Mouse (Mus musculus) sigmoid colon, adult 10 weeks (tissue): ENCODE results near the gene Lmf1. TPM values are rescaled to one million over a fixed set of nuclear protein-coding genes. Genes with fewer than 3 reads are reported as not detected.

Source experiments
- polyA plus RNA-seq: library from polyadenylated mRNA; stranded (reverse); fragments of 350-450 nt; fragmentation: Illumina TruSeq; extraction: RNeasy Lipid Tissue Mini Kit (QIAGEN cat#74804); gene quantifications from one replicate; pipeline ENCODE4 v1.2.3, GENCODE M21; 2014; ENCODE audit warnings: low read depth, low replicate concordance

Lmf1 gene
- 0.32 TPM for polyA plus RNA-seq

DNA sequence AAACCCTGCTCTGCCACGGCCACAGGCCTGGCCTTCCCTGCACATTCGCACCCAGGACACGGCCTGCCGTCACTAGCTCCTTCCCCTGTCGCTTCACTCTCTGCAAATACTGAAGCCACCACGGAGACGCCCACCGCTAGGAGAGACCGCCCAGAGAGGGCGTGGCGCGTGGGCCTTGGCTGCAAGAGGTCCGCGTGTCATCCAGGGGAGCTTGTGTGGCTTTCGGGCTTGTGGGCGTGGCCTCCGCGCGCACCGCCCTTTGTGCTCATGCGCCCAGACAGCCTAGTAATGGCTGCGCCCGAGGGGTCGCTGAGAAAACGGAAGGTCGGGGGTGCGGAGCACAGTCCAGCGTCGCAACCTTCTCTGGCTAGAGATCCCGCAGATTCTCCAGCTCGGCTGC is at the start of gene Lmf1:
TSS of gene Lmf1 (plus strand) at position 166 of the 400 bp plus-strand sequence.

DNA sequence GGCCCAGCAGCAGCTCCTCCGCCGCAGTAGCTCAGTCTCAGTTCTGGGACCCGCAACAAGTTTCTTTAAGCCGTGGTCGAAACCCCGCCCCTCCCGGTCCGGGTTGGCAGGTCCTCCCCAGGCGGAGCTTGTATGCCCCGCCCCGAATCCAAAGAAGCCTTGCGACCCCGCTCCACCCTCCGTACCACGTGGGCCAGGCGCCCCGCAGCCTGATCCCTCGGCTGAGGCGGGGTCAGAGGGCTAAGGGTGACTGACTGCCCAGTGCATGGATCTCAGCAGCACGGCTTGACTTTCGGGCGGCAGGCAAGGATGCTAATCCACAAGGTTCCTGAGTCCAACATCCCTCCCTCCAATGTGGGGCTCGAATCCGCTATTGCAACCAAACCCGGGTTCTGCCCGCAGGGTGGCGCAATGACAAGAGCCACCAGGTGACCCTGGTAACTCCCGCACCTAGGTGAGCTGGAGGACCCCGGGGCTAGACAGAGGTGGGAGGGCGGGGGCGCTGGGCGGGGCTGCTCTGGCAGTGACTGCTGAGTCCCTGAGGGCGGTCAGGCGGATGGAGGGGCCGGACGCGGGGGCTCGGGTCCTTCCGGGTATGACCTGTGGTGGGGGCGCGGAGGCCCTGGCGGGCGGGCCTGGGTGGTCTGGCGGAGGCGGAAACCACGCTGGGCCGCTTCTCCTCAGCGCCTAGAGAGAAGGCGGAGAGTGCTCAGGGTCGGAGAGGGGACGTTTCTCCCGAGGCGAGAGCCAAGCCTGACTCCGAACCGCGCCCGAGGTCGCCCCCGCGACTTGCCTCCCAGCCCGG is 8.0 kb upstream of the Lmf1 start, which contains the start of gene Sox8:
TSS of gene Sox8 (minus strand) at position 39 of the 805 bp plus-strand sequence.

Other genes starting within 250 kb of the Lmf1 start
- not detected for gene Tpsab1, start 233.5 kb upstream of the Lmf1 start, polyA plus RNA-seq
- gene Tpsb2, start 212.8 kb upstream of the Lmf1 start, polyA plus RNA-seq: not detected
- 8.6 TPM for gene Tpsg1, start 209.8 kb upstream of the Lmf1 start, polyA plus RNA-seq
- gene Cacna1h, start 145.3 kb upstream of the Lmf1 start, polyA plus RNA-seq: 1.3 TPM
- gene Tekt4, start 124.5 kb upstream of the Lmf1 start, polyA plus RNA-seq: not detected
- gene Sstr5, start 81.8 kb upstream of the Lmf1 start, polyA plus RNA-seq: 0.19 TPM
- 0.22 TPM for gene Sox8, start 8.4 kb upstream of the Lmf1 start, polyA plus RNA-seq
- gene Gng13, start 138.1 kb downstream of the Lmf1 start, polyA plus RNA-seq: not detected
- gene Chtf18, start 148.3 kb downstream of the Lmf1 start, polyA plus RNA-seq: not detected
- not detected for gene Rpusd1, start 148.6 kb downstream of the Lmf1 start, polyA plus RNA-seq
- gene Mslnl, start 157.0 kb downstream of the Lmf1 start, polyA plus RNA-seq: not detected
- 0.41 TPM for gene Msln, start 175.3 kb downstream of the Lmf1 start, polyA plus RNA-seq
- 1.5 TPM for gene Narfl, start 194.7 kb downstream of the Lmf1 start, polyA plus RNA-seq
- gene Haghl, start 206.6 kb downstream of the Lmf1 start, polyA plus RNA-seq: not detected
- not detected for gene Ccdc78, start 207.5 kb downstream of the Lmf1 start, polyA plus RNA-seq
- gene Fam173a, start 213.8 kb downstream of the Lmf1 start, polyA plus RNA-seq: 0.38 TPM
- not detected for gene AC134908.4, start 216.6 kb downstream of the Lmf1 start, polyA plus RNA-seq
- gene Metrn, start 218.1 kb downstream of the Lmf1 start, polyA plus RNA-seq: not detected
- 1.4 TPM for gene Fbxl16, start 230.0 kb downstream of the Lmf1 start, polyA plus RNA-seq
- 0.76 TPM for gene Wdr24, start 244.5 kb downstream of the Lmf1 start, polyA plus RNA-seq
- 3.4 TPM for gene Jmjd8, start 249.8 kb downstream of the Lmf1 start, polyA plus RNA-seq